Mouse (Mus musculus) embryonic facial prominence, embryonic 14.5 days (tissue): ENCODE data around the gene Khdrbs2. TPM values are rescaled to one million over a fixed set of nuclear protein-coding genes. Genes with fewer than 3 reads are reported as not detected.

Experiments
- ATAC-seq: fragments of 200-750 bp; cut with Nextera tagmentation; 2 replicates; pipeline ENCODE4 v1.8.0; 2017; ENCODE audit warnings: low read depth, moderate number of reproducible peaks, moderate TSS enrichment
- DNase-seq: peaks from one replicate; pipeline ENCODE4 v3.0.0-alpha.2; 2015; ENCODE audit warnings: low spot score
- H3K27ac ChIP-seq: fragments of 300-500 bp; sonication (generic); replicated peaks from 2 replicates; pipeline ENCODE4 v1.5.1; 2014; ENCODE audit warnings: low read depth, mild to moderate bottlenecking, low read length, moderate library complexity
- H3K27me3 ChIP-seq: fragments of 300-500 bp; sonication (generic); replicated peaks from 2 replicates; pipeline ENCODE4 v1.6.1; 2014; ENCODE audit warnings: low read length; ENCODE audit not compliant: control insufficient read depth, insufficient read depth
- H3K36me3 ChIP-seq: fragments of 300-500 bp; sonication (generic); 2 replicates; pipeline ENCODE4 v1.6.1; 2014; ENCODE audit warnings: low read length, mixed read lengths; ENCODE audit not compliant: control insufficient read depth, insufficient read depth
- H3K4me1 ChIP-seq: fragments of 300-500 bp; sonication (generic); 2 replicates; pipeline ENCODE4 v1.6.1; 2014; ENCODE audit warnings: antibody characterized with exemption, low read length; ENCODE audit not compliant: control insufficient read depth, insufficient read depth
- H3K4me2 ChIP-seq: fragments of 300-500 bp; sonication (generic); 2 replicates; pipeline ENCODE4 v1.6.1; 2014; ENCODE audit warnings: low read depth, mild to moderate bottlenecking, low read length, moderate library complexity, mixed read lengths
- H3K4me3 ChIP-seq: fragments of 300-500 bp; sonication (generic); 2 replicates; pipeline ENCODE4 v1.5.1; 2014; ENCODE audit warnings: low read depth, mild to moderate bottlenecking, low read length
- H3K9ac ChIP-seq: fragments of 300-500 bp; sonication (generic); 2 replicates; pipeline ENCODE4 v1.6.1; 2014; ENCODE audit warnings: low read depth, mild to moderate bottlenecking, low read length, moderate library complexity, mixed read lengths
- H3K9me3 ChIP-seq: fragments of 300-500 bp; sonication (generic); 2 replicates; pipeline ENCODE4 v1.6.1; 2016; ENCODE audit warnings: low read length; ENCODE audit not compliant: control insufficient read depth
- WGBS: fragments of 180-500 bp; shearing (Covaris S2); extraction: QIAGEN DNeasy Blood & Tissue Kit; methylation state at CpG from one replicate; pipeline ENCODE4 v1.1.7; 2014; 5-methylcytosine and 5-hydroxymethylcytosine counted together
- polyA plus RNA-seq: library from polyadenylated mRNA; unstranded; fragments of >200 nt; fragmentation: Nextera tagmentation; extraction: Ambion mirVana; gene quantifications from 2 replicates; pipeline ENCODE4 v1.2.1, GENCODE M21; 2014

Gene Khdrbs2
- polyA plus RNA-seq, 1 experiment from 2014 or later: 4.0 TPM

GRCm38 (mm10) chr1:32407651-32408050, 235.1 kb downstream of the Khdrbs2 start:
- Histone ChIP-seq H3K27me3 (no peaks in the 10 kb centered on the region), H3K4me3 (no peak overlapping the region), H3K9me3 (no peaks in the 10 kb centered on the region), H3K4me2 (no peak overlapping the region), H3K9ac (no peak overlapping the region), H3K27ac (no peak overlapping the region), H3K36me3 (no peaks in the 10 kb centered on the region), H3K4me1 (no peaks in the 10 kb centered on the region)
- DNase-seq (no peak), ATAC-seq (no peak)
- WGBS: 71% methylated on average over 2 of the region's 2 CpGs

- ATAC-seq (no peak), DNase-seq (peak; percentile 3)
- H3K9me3 ChIP-seq: no peaks in the 10 kb centered on the region
- no peak overlapping the region for H3K27ac ChIP-seq
- H3K27me3 ChIP-seq: no peaks in the 10 kb centered on the region
- no peak overlapping the region for H3K4me2 ChIP-seq
- 50% methylated on average over 1 of the region's 1 CpGs for WGBS
- no peaks in the 10 kb centered on the region for H3K36me3 ChIP-seq
- no peak overlapping the region for H3K4me3 ChIP-seq
- no peak overlapping the region for H3K9ac ChIP-seq
- no peaks in the 10 kb centered on the region for H3K4me1 ChIP-seq
Measured at GRCm38 (mm10) chr1:32428410-32428809, 255.9 kb downstream of the Khdrbs2 start.

GRCm38 (mm10) chr1:32429493-32429892, 257.0 kb downstream of the Khdrbs2 start:
- H3K9me3 ChIP-seq: no peaks in the 10 kb centered on the region
- H3K36me3 ChIP-seq: no peaks in the 10 kb centered on the region
- no peak overlapping the region for H3K4me3 ChIP-seq
- H3K4me1 ChIP-seq: no peaks in the 10 kb centered on the region
- DNase-seq (peak; percentile 5), ATAC-seq (no peak)
- WGBS: 56% methylated on average over 1 of the region's 1 CpGs
- H3K27ac ChIP-seq: no peak overlapping the region
- H3K27me3 ChIP-seq: no peaks in the 10 kb centered on the region
- no peak overlapping the region for H3K9ac ChIP-seq
- no peak overlapping the region for H3K4me2 ChIP-seq

GRCm38 (mm10) chr1:32430516-32430915, 258.0 kb downstream of the Khdrbs2 start:
- Histone ChIP-seq H3K27me3 (no peaks in the 10 kb centered on the region), H3K9ac (no peak overlapping the region), H3K4me2 (no peak overlapping the region), H3K4me3 (no peak overlapping the region), H3K36me3 (no peaks in the 10 kb centered on the region), H3K9me3 (no peaks in the 10 kb centered on the region), H3K27ac (no peak overlapping the region), H3K4me1 (no peaks in the 10 kb centered on the region)
- no peak for DNase-seq
- ATAC-seq: no peak
- WGBS: 85% methylated on average over 3 of the region's 3 CpGs

- no peak overlapping the region for H3K9ac ChIP-seq
- peak; percentile 2 for DNase-seq
- H3K4me2 ChIP-seq: no peak overlapping the region
- no peaks in the 10 kb centered on the region for H3K27me3 ChIP-seq
- H3K4me3 ChIP-seq: no peak overlapping the region
- H3K9me3 ChIP-seq: no peaks in the 10 kb centered on the region
- H3K36me3 ChIP-seq: no peaks in the 10 kb centered on the region
- 65% methylated on average over 2 of the region's 2 CpGs for WGBS
- no peak for ATAC-seq
- no peak overlapping the region for H3K27ac ChIP-seq
- no peaks in the 10 kb centered on the region for H3K4me1 ChIP-seq
Measured at GRCm38 (mm10) chr1:32433118-32433517, 260.6 kb downstream of the Khdrbs2 start.

GRCm38 (mm10) chr1:32443927-32444326, 271.4 kb downstream of the Khdrbs2 start:
- H3K9ac ChIP-seq: no peak overlapping the region
- no peak for DNase-seq
- no peaks in the 10 kb centered on the region for H3K27me3 ChIP-seq
- H3K36me3 ChIP-seq: no peaks in the 10 kb centered on the region
- H3K4me3 ChIP-seq: no peak overlapping the region
- 78% methylated on average over 5 of the region's 5 CpGs for WGBS
- no peaks in the 10 kb centered on the region for H3K4me1 ChIP-seq
- no peak overlapping the region for H3K4me2 ChIP-seq
- H3K9me3 ChIP-seq: no peaks in the 10 kb centered on the region
- H3K27ac ChIP-seq: no peak overlapping the region
- ATAC-seq: no peak

- no peak overlapping the region for H3K27ac ChIP-seq
- H3K9ac ChIP-seq: no peak overlapping the region
- H3K27me3 ChIP-seq: no peaks in the 10 kb centered on the region
- no peak overlapping the region for H3K4me3 ChIP-seq
- no peaks in the 10 kb centered on the region for H3K36me3 ChIP-seq
- H3K4me2 ChIP-seq: no peak overlapping the region
- 64% methylated on average over 6 of the region's 6 CpGs for WGBS
- no peaks in the 10 kb centered on the region for H3K4me1 ChIP-seq
- H3K9me3 ChIP-seq: no peaks in the 10 kb centered on the region
- DNase-seq (no peak), ATAC-seq (no peak)
Measured at GRCm38 (mm10) chr1:32463103-32463516, 290.6 kb downstream of the Khdrbs2 start.

GRCm38 (mm10) chr1:32471022-32471421, 298.5 kb downstream of the Khdrbs2 start:
- Histone ChIP-seq H3K4me2 (no peak overlapping the region), H3K36me3 (no peaks in the 10 kb centered on the region), H3K27me3 (no peaks in the 10 kb centered on the region), H3K9ac (no peak overlapping the region), H3K27ac (no peak overlapping the region), H3K4me1 (no peaks in the 10 kb centered on the region), H3K9me3 (no peaks in the 10 kb centered on the region), H3K4me3 (no peak overlapping the region)
- 70% methylated on average over 2 of the region's 2 CpGs for WGBS
- ATAC-seq (no peak), DNase-seq (no peak)

GRCm38 (mm10) chr1:32471502-32472214, 299.1 kb downstream of the Khdrbs2 start:
- no peaks in the 10 kb centered on the region for H3K36me3 ChIP-seq
- H3K4me3 ChIP-seq: no peak overlapping the region
- WGBS: 86% methylated on average over 11 of the region's 11 CpGs
- no peaks in the 10 kb centered on the region for H3K4me1 ChIP-seq
- H3K27me3 ChIP-seq: no peaks in the 10 kb centered on the region
- DNase-seq: no peak
- H3K9ac ChIP-seq: no peak overlapping the region
- no peak overlapping the region for H3K4me2 ChIP-seq
- ATAC-seq: no peak
- no peak overlapping the region for H3K27ac ChIP-seq
- H3K9me3 ChIP-seq: no peaks in the 10 kb centered on the region
